Mouse (Mus musculus): ENCODE measurements around the gene Vgll4. TPM values are rescaled to one million over a fixed set of nuclear protein-coding genes. Genes with fewer than 3 reads are reported as not detected.

Vgll4 gene
- polyA plus RNA-seq, 1 experiment from 2014 or later, result 66.2 TPM

DNA sequence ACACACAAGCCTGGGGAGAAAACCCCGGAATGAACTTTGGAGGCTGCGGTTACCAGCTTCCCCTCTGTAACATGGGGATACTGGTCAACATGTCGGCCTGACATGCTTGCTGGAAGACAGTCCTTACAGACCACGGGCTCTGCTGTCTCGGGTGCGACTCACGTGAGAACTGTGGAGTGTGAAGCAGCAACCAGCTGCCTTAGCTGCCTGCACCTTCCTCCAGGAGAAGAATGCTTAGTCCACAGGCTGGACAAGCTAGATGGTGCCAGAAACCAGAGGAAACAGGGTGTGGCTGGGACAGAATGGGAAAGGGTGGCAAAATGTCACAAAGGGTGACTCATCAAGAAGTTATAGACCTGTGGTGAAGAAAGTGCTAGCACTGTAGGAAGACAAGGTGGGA lies 129.8 kb downstream of the Vgll4 start:
- no peaks in the 10 kb centered on the region for H3K27me3 ChIP-seq
- no peaks in the 10 kb centered on the region for H3K36me3 ChIP-seq
- WGBS, result 91% methylated on average over 7 of the region's 7 CpGs
- ATAC-seq, result no peak
- no peak overlapping the region for H3K27ac ChIP-seq
- no peak overlapping the region for H3K4me2 ChIP-seq (replicated peaks)
- no peak overlapping the region for H3K4me3 ChIP-seq (replicated peaks)
- no peaks in the 10 kb centered on the region for H3K9me3 ChIP-seq
- no peak overlapping the region for H3K9ac ChIP-seq (replicated peaks)
- peaks cover 14% of the 10 kb centered on the region for H3K4me1 ChIP-seq (replicated peaks)

DNA sequence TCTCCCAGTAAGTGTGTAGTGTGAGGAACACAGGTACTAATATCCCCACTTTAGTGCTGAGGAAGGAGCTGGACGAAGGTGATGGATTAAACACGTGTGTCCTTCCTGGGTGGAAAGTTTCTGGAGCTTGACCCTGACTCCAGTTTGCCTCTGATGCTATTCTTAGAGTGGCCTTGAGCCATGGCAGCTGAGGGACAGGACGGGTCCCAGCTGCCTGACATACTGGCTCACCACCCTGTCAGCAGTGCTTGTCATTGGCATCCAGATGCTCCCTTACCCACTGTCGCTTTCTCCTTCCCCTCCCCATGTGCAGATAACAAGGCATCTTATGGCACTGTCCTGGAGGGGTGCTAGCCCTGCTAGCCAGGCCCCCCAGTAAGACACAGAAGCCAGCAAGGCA lies 130.9 kb downstream of the Vgll4 start:
- Histone ChIP-seq H3K4me2 (replicated peaks) (no peak overlapping the region), H3K36me3 (no peaks in the 10 kb centered on the region), H3K4me3 (replicated peaks) (no peak overlapping the region), H3K9ac (replicated peaks) (no peak overlapping the region), H3K4me1 (replicated peaks) (peaks cover 14% of the 10 kb centered on the region), H3K9me3 (no peaks in the 10 kb centered on the region), H3K27ac (no peak overlapping the region), H3K27me3 (no peaks in the 10 kb centered on the region)
- WGBS, result 92% methylated on average over 4 of the region's 4 CpGs
- no peak for ATAC-seq

DNA sequence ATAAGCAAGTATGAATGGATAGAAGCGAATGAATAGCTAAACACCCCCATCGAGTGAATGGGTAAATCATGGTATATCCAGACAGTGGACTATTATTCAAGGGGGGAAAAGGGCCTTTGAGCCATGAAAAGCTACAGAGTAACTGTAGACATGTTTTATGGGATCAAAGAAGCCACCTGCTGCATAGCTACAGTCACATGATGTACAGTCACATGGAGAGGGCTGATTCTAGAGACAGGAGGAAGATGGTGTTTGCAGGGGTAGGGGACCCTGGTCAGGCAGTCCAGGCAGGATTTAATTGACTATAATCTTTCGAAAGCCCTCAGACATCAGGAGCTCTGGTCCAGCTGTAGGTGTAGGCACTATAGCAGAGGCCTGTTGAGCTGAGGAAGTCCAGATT lies 133.4 kb downstream of the Vgll4 start:
- Histone ChIP-seq H3K4me1 (replicated peaks) (peaks cover 16% of the 10 kb centered on the region), H3K9ac (replicated peaks) (no peak overlapping the region), H3K27me3 (no peaks in the 10 kb centered on the region), H3K4me2 (replicated peaks) (no peak overlapping the region), H3K36me3 (no peaks in the 10 kb centered on the region), H3K4me3 (replicated peaks) (no peak overlapping the region), H3K9me3 (no peaks in the 10 kb centered on the region), H3K27ac (no peak overlapping the region)
- no peak for ATAC-seq
- 78% methylated on average over 3 of the region's 3 CpGs for WGBS

DNA sequence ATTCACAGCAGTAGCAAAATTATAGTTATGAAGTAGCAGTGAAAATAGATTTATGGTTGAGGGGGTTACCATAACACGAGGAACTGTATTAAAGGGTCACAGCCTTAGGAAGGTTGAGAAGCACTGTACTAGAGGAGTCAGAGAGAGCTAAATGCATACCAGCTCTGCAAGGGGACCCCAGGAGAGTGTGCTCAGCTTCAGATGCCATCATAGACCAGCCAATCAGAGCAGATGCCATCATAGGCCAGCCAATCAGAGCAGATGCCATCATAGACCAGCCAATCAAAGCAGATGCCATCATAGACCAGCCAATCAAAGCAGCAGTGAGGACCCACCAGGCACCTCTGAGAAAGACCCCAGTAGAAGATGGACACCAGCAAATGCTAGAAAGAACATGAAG lies 134.0 kb downstream of the Vgll4 start:
- ATAC-seq, result no peak
- Histone ChIP-seq H3K4me1 (replicated peaks) (peaks cover 9% of the 10 kb centered on the region), H3K4me3 (replicated peaks) (no peak overlapping the region), H3K9me3 (no peaks in the 10 kb centered on the region), H3K27ac (no peak overlapping the region), H3K36me3 (no peaks in the 10 kb centered on the region), H3K27me3 (no peaks in the 10 kb centered on the region), H3K4me2 (replicated peaks) (no peak overlapping the region), H3K9ac (replicated peaks) (no peak overlapping the region)
- WGBS, result 92% methylated on average over 1 of the region's 1 CpGs

DNA sequence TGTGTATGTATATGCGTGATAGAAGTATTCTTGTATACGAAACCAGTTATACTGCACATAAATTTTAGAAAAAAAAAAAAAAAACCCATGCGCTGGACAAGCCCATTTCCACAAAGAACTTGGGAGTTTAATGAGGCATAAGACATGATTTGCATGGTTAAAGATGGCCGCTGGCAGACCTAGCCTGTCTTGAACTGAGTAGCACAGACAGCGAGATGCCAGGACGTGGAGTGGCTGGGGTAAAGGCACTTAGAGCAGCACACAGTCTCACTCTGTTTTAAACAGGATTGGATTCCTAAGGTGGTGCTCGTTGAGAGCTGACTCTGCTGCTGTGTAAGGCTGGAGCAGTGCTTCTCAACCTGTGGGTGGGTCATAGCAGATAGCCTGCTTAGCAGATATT lies 134.4 kb downstream of the Vgll4 start:
- Histone ChIP-seq H3K9me3 (no peaks in the 10 kb centered on the region), H3K9ac (replicated peaks) (no peak overlapping the region), H3K4me2 (replicated peaks) (no peak overlapping the region), H3K27ac (no peak overlapping the region), H3K4me3 (replicated peaks) (no peak overlapping the region), H3K4me1 (replicated peaks) (peaks cover 9% of the 10 kb centered on the region), H3K27me3 (no peaks in the 10 kb centered on the region), H3K36me3 (no peaks in the 10 kb centered on the region)
- ATAC-seq, result no peak
- 89% methylated on average over 7 of the region's 7 CpGs for WGBS

DNA sequence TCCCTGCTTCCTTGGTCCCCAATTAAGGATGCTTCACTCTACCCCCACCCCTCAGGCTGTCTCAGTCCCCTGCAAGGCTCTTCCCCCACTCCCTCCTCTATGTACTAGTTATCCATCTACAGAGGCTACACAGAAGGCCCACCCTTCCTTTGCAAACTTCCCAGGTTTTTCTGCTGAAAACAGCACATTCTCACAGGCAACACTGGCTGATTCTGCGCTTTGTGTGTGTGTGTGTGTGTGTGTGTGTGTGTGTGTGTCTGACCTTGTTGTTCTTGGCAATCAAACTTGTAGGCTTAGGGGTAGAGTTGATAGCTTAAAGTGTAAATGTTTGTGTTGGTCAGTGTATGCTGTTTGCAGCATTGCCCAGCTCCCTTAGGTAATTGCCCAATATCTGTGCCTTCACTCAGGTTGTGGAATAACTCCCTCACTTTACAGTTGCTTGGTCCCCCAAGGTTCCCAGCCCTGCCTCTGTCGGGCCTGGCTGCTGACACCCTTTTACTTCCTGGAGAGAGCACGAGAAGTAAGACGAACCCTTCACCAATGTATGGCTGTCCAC lies 135.9 kb downstream of the Vgll4 start:
- Histone ChIP-seq H3K9ac (replicated peaks) (no peak overlapping the region), H3K27ac (no peak overlapping the region), H3K36me3 (no peaks in the 10 kb centered on the region), H3K9me3 (no peaks in the 10 kb centered on the region), H3K27me3 (no peaks in the 10 kb centered on the region), H3K4me3 (replicated peaks) (no peak overlapping the region), H3K4me2 (replicated peaks) (no peak overlapping the region), H3K4me1 (replicated peaks) (peaks cover 9% of the 10 kb centered on the region)
- ATAC-seq, result no peak
- WGBS, result 81% methylated on average over 4 of the region's 4 CpGs

DNA sequence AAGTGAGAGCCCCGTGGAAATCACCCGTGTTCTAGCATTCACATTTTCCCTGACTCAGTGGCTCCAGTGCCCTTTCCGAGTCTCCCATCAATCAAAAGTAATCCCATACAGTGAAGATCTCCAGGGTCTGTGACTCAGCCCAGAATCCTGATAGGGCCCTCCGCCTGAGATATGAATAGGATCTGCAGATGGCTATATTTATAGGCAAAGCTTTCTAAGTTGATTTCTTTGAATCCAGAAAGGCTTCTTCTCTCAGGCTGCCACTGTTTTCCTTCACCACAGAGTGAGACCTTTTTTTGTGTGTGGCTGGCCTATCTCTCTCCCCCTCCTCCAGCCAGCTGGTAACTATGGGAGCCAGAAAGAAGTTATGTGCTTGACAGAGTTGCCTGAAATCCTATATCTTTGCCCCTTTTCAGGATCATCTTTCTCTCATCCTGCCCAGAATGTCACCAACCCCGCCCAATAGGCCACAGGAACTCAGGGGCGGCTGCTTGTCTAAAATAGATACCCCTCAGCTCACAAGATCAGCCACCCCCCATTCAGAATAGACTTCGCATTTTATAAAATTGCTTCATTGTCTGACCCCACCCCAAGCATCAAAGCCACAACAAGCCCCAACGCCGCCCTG lies 136.6 kb downstream of the Vgll4 start:
- Histone ChIP-seq H3K4me1 (replicated peaks) (peaks cover 9% of the 10 kb centered on the region), H3K9me3 (no peaks in the 10 kb centered on the region), H3K4me3 (replicated peaks) (no peak overlapping the region), H3K36me3 (no peaks in the 10 kb centered on the region), H3K4me2 (replicated peaks) (no peak overlapping the region), H3K9ac (replicated peaks) (no peak overlapping the region), H3K27ac (no peak overlapping the region), H3K27me3 (no peaks in the 10 kb centered on the region)
- WGBS, result 78% methylated on average over 9 of the region's 9 CpGs
- ATAC-seq, result no peak

DNA sequence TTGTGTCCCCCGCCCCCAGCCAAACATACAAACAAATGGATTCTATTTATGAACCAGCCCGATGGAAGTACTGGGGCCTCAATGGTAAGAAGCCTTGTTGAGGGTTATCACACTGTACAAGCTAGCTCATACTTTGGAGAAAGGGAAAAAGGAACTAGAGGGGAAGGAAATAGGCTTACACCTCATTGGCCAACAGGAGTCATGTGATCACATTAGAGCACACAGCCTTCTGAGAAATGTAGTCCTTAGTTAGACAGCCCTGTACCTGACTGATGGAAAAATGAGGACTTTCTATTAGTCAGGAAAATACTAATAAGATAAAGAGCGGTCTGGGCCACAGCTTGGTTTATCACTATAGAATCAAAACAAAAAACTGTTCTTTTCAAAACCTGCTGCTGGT lies 138.0 kb downstream of the Vgll4 start:
- H3K4me2 ChIP-seq (replicated peaks), result no peak overlapping the region
- peaks cover 9% of the 10 kb centered on the region for H3K4me1 ChIP-seq (replicated peaks)
- no peak overlapping the region for H3K27ac ChIP-seq
- no peaks in the 10 kb centered on the region for H3K36me3 ChIP-seq
- no peak for ATAC-seq
- H3K9ac ChIP-seq (replicated peaks), result no peak overlapping the region
- H3K4me3 ChIP-seq (replicated peaks), result no peak overlapping the region
- no peaks in the 10 kb centered on the region for H3K27me3 ChIP-seq
- H3K9me3 ChIP-seq, result no peaks in the 10 kb centered on the region
- 98% methylated on average over 3 of the region's 3 CpGs for WGBS

DNA sequence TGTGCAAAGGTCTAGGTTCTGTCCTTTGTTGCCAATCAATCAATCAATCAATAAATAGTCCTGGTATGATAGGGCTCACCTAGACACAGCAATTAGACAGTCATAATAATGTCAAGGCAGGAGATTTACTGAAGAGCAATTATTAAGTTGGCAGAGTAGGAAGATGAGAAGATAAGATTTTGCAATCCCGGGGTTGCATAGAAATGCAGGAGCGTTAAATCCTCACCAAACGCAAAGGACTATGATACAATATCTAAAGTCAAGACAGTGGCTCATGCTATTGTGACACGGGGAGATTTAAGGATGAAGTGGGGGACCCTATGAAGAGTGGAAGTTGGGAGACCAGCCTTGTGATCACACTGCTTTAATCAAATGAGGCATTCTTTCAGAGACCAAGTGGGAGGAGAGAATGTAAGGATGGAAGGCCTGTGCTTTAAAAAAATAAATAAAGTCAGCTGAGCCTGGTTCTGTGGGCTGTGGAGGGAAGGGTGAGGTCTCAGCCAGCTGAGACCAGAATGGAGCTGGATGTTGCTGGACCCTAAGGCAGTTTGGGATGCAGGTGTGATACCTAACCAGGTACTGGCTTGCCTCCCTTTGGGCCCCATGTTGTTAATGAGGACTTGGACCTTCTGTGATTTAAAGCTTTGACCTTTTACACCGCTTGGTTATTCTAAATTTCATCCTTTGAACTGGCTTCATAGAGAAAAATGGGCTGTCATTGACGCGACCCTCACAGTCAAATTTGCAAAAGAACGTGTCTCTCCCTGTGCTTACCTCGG lies 139.9 kb downstream of the Vgll4 start:
- Histone ChIP-seq H3K9me3 (no peaks in the 10 kb centered on the region), H3K4me2 (replicated peaks) (no peak overlapping the region), H3K36me3 (no peaks in the 10 kb centered on the region), H3K27ac (no peak overlapping the region), H3K9ac (replicated peaks) (no peak overlapping the region), H3K4me3 (replicated peaks) (no peak overlapping the region), H3K4me1 (replicated peaks) (peaks cover 9% of the 10 kb centered on the region), H3K27me3 (no peaks in the 10 kb centered on the region)
- WGBS, result 92% methylated on average over 9 of the region's 9 CpGs
- ATAC-seq, result no peak

DNA sequence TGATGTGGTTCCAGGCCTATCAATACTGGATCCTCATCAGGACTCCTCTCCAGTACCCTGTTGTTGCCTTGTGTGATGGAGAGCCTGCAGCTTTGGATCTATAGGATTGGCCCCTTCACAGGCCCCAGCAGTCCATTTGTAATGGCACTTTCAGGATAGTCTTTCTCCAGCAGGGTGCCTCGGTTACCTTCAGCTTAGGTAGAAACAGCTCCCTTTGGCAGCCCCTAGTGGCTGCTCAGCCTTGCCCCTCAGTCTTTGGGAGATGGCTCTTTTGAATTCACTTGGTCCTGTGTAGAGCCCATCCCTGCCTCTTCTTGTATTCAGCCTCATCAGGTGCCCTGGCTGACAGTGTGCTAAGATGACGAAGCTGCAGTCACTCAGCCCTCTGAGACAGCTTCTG lies 142.9 kb downstream of the Vgll4 start:
- Histone ChIP-seq H3K27ac (no peak overlapping the region), H3K27me3 (no peaks in the 10 kb centered on the region), H3K4me3 (replicated peaks) (no peak overlapping the region), H3K9me3 (no peaks in the 10 kb centered on the region; the same call in 1 of the 2 replicates), H3K4me2 (replicated peaks) (no peak overlapping the region), H3K4me1 (replicated peaks) (no peaks in the 10 kb centered on the region), H3K9ac (replicated peaks) (no peak overlapping the region), H3K36me3 (no peaks in the 10 kb centered on the region)
- 69% methylated on average over 2 of the region's 2 CpGs for WGBS
- ATAC-seq, result no peak

DNA sequence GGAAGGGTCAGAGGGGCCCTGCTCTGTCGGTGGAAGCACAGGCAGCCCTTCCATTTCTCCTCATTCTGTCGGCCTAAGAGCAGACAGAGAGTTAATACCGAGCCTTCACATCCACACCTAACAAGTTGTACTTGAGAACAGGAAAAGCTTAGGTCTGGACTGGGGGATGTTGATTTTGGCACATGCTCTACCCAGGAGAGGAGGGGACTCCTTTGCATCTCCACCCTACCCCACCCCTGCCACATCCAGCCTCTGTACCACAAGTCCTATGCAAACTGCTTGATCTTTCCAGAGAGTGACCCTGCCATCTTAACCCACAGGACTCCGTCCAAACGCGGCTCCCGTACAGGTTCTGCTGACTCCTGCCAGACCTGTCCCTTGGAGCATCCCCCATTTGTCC lies 148.1 kb downstream of the Vgll4 start:
- peaks cover 11% of the 10 kb centered on the region for H3K4me1 ChIP-seq (replicated peaks)
- no peaks in the 10 kb centered on the region for H3K36me3 ChIP-seq
- no peak for ATAC-seq
- H3K4me2 ChIP-seq (replicated peaks), result no peak overlapping the region
- H3K27me3 ChIP-seq, result no peaks in the 10 kb centered on the region
- 94% methylated on average over 7 of the region's 7 CpGs for WGBS
- no peaks in the 10 kb centered on the region; the same call in 1 of the 2 replicates for H3K9me3 ChIP-seq
- H3K27ac ChIP-seq, result no peak overlapping the region
- H3K9ac ChIP-seq (replicated peaks), result no peak overlapping the region
- H3K4me3 ChIP-seq (replicated peaks), result no peak overlapping the region

DNA sequence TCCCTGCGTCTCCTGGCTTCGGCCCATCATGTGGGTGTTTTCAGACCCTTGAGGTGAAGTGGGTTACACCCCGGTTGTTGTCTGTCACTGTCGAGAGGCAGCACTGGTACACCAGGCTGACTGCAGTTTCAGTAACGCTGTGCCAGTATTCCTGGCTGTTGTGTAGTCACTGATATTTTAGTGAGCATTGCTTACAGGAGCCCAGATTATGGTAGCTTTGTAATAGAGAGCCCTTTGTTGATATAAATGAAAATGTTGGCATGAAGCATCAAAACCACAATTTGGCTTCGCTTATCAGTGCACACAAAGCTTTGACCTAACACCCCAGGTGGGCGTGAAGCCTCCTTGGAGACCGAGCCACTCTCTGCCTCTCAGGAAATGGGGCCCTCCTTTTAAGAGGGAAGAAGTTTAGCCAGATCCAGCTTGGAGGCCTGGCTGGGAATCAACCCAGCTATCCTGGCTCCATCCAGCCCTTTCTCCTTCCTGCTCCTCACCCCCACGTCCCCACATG lies 149.8 kb downstream of the Vgll4 start:
- H3K4me2 ChIP-seq (replicated peaks), result no peak overlapping the region
- no peak overlapping the region for H3K27ac ChIP-seq
- H3K4me3 ChIP-seq (replicated peaks), result no peak overlapping the region
- no peak overlapping the region for H3K9ac ChIP-seq (replicated peaks)
- H3K36me3 ChIP-seq, result no peaks in the 10 kb centered on the region
- no peaks in the 10 kb centered on the region for H3K27me3 ChIP-seq
- WGBS, result 65% methylated on average over 9 of the region's 9 CpGs
- no peaks in the 10 kb centered on the region; the same call in 1 of the 2 replicates for H3K9me3 ChIP-seq
- H3K4me1 ChIP-seq (replicated peaks), result peaks cover 13% of the 10 kb centered on the region
- ATAC-seq, result no peak
